Mouse (Mus musculus) ES-E14 (cell line): ENCODE results near the gene Adora3. TPM values are rescaled to one million over a fixed set of nuclear protein-coding genes. Genes with fewer than 3 reads are reported as not detected.

Source experiments
- DNase-seq: peaks from one replicate; pipeline ENCODE4 v3.0.0-alpha.2; 2013; ENCODE audit warnings: low read depth, low spot score
- H3K27ac ChIP-seq: 2 replicates; pipeline ENCODE4 v1.5.1; 2012; ENCODE audit warnings: low read depth, mild to moderate bottlenecking, low read length, moderate library complexity, mixed read lengths; ENCODE audit not compliant: poor library complexity, insufficient read depth, severe bottlenecking
- H3K36me3 ChIP-seq: 2 replicates; pipeline ENCODE4 v1.6.1; 2012; ENCODE audit warnings: mild to moderate bottlenecking, low read length, moderate library complexity, mixed read lengths; ENCODE audit not compliant: control insufficient read depth, poor library complexity, insufficient read depth, severe bottlenecking
- H3K4me1 ChIP-seq, 2 experiments: fragments of 150-350 bp in 1 of 2; sonication (generic) in 1 of 2; 2 replicates each; pipeline ENCODE4 v1.6.1; 2012; ENCODE audit warnings: low read length in 2 of 2, mild to moderate bottlenecking in 1 of 2, mixed read lengths in 1 of 2; ENCODE audit not compliant: control insufficient read depth in 2 of 2, insufficient read depth in 2 of 2, poor library complexity in 1 of 2
- H3K4me3 ChIP-seq, 2 experiments: fragments of 150-350 bp in 1 of 2; sonication (generic) in 1 of 2; 2 replicates each; pipeline ENCODE4 v1.5.1; 2012; ENCODE audit warnings: low read length in 2 of 2, low read depth in 1 of 2, mild to moderate bottlenecking in 1 of 2, mixed read lengths in 1 of 2; ENCODE audit not compliant: insufficient read depth in 1 of 2, poor library complexity in 1 of 2, severe bottlenecking in 1 of 2
- H3K9ac ChIP-seq: 2 replicates; pipeline ENCODE4 v1.6.1; 2012; ENCODE audit warnings: low read depth, mild to moderate bottlenecking, low read length, mixed read lengths; ENCODE audit not compliant: poor library complexity, insufficient read depth, severe bottlenecking
- H3K9me3 ChIP-seq: fragments of 150-350 bp; sonication (generic); 2 replicates; pipeline ENCODE4 v1.6.1; 2012; ENCODE audit warnings: low read depth, mild to moderate bottlenecking, low read length; ENCODE audit not compliant: control insufficient read depth, insufficient read depth
- CHD2 ChIP-seq: IDR thresholded peaks from 2 replicates; pipeline ENCODE4 v1.6.1; 2014; ENCODE audit warnings: mild to moderate bottlenecking, low read depth, low read length, inconsistent platforms
- HCFC1 ChIP-seq: IDR thresholded peaks from 2 replicates; pipeline ENCODE4 v1.6.1; 2012; ENCODE audit warnings: low read length, inconsistent platforms, borderline replicate concordance; ENCODE audit not compliant: insufficient read depth
- MAFK ChIP-seq: IDR thresholded peaks from 2 replicates; pipeline ENCODE4 v1.6.1; 2014; ENCODE audit warnings: mild to moderate bottlenecking, low read depth, low read length, inconsistent platforms; ENCODE audit not compliant: insufficient read depth
- ZC3H11A ChIP-seq: IDR thresholded peaks from 2 replicates; pipeline ENCODE4 v1.6.1; 2012; ENCODE audit warnings: low read depth, mild to moderate bottlenecking, inconsistent platforms, low read length, borderline replicate concordance
- ZNF384 ChIP-seq: IDR thresholded peaks from 2 replicates; pipeline ENCODE4 v1.6.1; 2012; ENCODE audit warnings: low read depth, low read length, inconsistent platforms
- in situ Hi-C, 2 experiments: fragments of 600-800 bp; cut with MboI; formaldehyde crosslinking; loops; one replicate each; pipeline ENCODE4 v1.15.1; 2025; ENCODE audit warnings: low sequenced_read_pairs in 2 of 2, inconsistent platforms in 1 of 2; ENCODE audit not compliant: unreplicated experiment in 2 of 2
- total RNA-seq: library from RNA; depleted of rRNA; stranded (reverse); fragments of 300-350 nt; gene quantifications from 2 replicates; pipeline ENCODE4 v1.2.3, GENCODE M21; 2012

The Adora3 gene
- total RNA-seq, 1 experiment, result not detected

DNA sequence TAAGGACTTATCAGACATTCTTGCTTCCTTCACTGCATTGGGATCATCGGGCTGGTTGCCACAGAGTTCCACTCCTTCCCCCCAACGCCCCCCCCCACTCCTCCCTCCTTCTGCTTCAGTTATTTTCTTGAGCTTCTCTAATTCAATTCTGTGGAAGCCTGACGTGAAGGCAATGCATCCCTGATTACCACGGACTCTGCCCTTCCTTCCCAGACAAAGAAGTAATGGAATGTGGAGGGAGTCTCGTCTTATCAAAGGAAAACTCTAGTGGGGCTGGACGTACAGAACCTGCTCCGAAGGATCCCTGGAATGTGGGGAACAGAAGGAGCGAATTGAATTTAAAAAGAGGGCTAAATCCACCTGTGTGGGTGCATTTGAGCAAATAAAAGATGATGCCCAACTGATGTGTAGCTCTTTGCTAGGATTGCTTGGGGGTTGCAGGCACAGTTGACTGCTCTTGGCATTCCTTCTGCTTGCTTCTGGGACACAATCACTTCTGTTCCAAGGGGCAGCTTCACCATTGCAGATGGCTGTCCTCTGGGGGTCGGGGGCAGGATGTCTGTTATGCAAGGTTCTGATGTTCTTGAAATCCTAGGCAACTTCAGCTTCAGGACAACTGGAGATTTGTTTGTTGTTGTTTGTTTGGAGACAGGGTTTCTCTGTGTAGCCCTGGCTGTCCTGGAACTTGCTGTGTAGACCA lies 37.4 kb downstream of the Adora3 start:
- Histone ChIP-seq H3K36me3 (no peaks in the 10 kb centered on the region), H3K4me1 (no peaks in the 10 kb centered on the region), H3K27ac (no peak overlapping the region), H3K9me3 (no peaks in the 10 kb centered on the region), H3K4me3 (no peak overlapping the region), H3K9ac (no peak overlapping the region)
- in situ Hi-C loops, result no loop called here
- TF ChIP-seq CHD2 (no peak), ZNF384 (no peak), MAFK (no peak), ZC3H11A (no peak), HCFC1 (no peak)
- no peak for DNase-seq

DNA sequence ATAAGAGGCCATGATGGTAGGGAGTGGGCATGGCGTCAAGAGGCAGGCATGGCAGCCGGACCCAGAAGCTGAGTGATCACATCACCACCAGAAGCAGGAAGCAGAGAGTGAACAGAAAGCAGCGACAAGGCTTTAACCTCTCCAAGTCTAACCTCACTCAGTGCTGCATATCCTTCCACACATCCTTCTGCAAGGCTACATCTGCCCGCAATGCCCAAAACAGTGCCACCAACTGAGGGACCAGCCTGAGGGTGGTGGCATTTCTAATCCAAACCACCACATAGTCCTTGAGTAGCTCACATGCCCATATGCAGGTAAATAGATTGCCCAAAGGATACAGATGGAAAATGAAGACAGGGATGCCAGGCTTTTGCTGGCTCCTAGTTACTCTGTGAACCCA lies 38.3 kb downstream of the Adora3 start:
- no peak overlapping the region for H3K4me3 ChIP-seq
- no peak overlapping the region for H3K27ac ChIP-seq
- H3K4me1 ChIP-seq, result no peaks in the 10 kb centered on the region
- H3K36me3 ChIP-seq, result no peaks in the 10 kb centered on the region
- H3K9me3 ChIP-seq, result no peaks in the 10 kb centered on the region
- in situ Hi-C loops, result no loop called here
- DNase-seq, result no peak
- no peak overlapping the region for H3K9ac ChIP-seq
- TF ChIP-seq CHD2 (no peak), ZNF384 (no peak), MAFK (no peak), HCFC1 (no peak)

DNA sequence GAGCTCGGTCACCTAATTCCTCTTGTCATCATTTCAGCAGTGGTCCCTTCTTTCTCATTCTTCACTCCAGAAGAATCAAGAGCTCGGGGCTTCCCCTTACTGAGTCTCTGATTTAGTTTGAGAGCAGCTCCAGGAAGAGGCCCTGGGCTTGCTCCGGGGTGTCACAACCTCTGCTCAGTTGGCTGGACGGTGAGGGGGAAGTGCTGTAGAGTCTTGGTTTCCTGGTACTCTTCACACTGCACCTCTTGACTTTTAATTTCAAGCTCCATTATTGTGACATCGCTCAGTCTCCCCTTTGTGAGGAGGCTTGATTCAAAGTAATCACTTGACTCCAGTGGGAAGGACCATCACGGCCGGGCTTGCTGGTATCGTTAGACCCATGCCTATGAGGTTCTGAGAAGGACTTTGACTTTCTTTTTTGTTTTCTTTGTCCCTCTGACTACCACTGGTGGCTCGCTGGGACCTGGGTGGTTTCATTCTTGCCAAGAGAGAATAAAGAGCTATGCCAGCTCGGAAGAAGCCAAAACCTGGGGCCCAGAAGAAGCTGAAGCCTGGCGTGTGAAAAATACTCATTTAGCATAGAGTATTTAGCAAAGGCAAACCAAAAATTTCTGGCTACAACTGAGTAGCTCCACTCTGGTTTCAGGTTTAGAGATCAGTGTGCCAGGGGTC lies 40.0 kb downstream of the Adora3 start:
- H3K4me1 ChIP-seq, result no peaks in the 10 kb centered on the region
- in situ Hi-C loops, result no loop called here
- H3K9me3 ChIP-seq, result no peaks in the 10 kb centered on the region
- H3K9ac ChIP-seq, result no peak overlapping the region
- H3K4me3 ChIP-seq, result no peak overlapping the region
- no peak for DNase-seq
- no peak for TF ChIP-seq HCFC1
- no peak for TF ChIP-seq ZC3H11A
- no peak for TF ChIP-seq ZNF384
- TF ChIP-seq MAFK, result no peak
- no peak for TF ChIP-seq CHD2
- no peaks in the 10 kb centered on the region for H3K36me3 ChIP-seq
- H3K27ac ChIP-seq, result no peak overlapping the region

DNA sequence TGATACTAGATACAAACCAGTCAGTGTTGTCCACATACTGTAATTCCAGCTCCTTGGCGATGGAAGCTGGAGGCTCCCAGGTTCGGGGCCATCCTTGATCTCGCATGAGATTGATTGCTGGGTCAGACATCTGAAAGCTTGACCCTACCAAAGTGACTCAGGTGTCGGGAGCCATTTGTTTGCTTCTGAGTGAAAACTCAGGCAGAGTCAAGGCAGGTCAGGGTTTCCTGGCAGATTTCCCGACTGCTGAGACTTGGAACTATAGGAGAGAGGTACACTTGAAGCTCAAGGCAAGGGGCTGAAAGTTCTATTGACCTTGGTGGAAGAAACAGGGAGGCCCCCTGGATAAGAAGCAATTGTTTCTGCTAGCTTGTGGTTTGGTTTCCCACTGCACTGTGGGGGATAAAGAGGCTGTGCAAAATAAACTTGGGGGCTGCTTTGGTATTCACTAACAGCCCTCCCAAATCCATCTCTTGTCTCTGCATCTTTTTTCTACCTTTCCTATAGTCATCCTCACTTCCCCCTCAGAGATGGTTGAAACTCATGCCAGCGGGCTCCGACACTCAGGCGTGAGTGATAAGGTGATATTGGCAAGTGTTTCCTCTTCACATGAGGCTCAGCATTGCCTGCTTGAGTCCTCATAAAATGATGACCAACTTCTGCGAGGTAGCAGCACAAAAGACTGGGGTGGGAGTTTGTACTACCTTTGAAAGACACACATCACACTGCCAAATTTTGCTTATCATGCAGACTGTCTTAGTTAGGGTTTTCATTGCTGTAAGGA lies 41.6 kb downstream of the Adora3 start:
- Histone ChIP-seq H3K9ac (no peak overlapping the region), H3K36me3 (no peaks in the 10 kb centered on the region), H3K27ac (no peak overlapping the region), H3K9me3 (no peaks in the 10 kb centered on the region), H3K4me3 (no peak overlapping the region), H3K4me1 (no peaks in the 10 kb centered on the region)
- DNase-seq, result no peak
- in situ Hi-C loops, result no loop called here
- TF ChIP-seq ZNF384 (no peak), MAFK (no peak), CHD2 (no peak), HCFC1 (no peak), ZC3H11A (no peak)
